Mouse (Mus musculus) mature B cell (primary cell): ENCODE measurements around the gene Astn2.

Experiments
- in situ Hi-C: fragments of 300-500 bp; cut with MboI; formaldehyde crosslinking; loops from 2 replicates; pipeline ENCODE4 v1.14.3; 2019

Gene Astn2

DNA sequence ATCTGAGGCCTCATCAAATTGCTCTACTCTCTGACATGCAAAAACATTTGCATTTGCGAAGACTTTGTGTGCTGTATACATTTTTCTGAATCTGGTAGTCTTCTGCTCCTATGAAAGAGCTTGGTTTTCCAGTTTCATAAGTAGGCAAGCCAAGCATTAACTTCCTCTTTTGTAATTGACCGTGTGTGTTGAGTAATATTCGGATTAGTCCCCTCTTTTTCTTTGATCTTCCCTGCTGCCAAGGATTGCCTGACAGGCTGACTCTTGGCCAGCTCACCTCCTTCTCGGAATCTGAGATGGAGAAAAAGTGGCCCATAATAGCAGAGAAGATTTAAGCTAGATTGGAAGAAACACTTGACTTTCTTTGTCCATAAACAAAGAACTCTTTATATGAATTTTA, 838.9 kb downstream of the Astn2 start:
- in situ Hi-C loops, result no loop called here

DNA sequence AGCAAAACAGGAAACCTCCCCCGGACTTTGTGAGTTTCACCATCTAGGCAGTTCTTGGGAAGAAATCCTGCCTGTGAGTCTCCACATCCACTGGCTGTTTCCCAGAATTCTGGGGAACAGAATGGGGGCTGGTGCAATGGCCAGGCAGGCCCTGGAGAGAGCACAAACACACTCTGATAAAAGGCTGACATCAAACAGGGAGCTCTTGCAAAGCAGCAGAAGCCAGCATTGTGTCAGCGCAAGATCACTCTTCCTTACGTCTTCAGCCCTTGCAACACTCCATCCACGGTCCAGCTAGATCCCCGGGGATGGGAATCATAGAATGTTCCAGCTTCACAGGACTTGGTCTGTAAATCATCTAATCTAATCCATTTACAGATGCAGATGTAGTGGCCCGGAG, 855.9 kb downstream of the Astn2 start:
- in situ Hi-C loops, result no loop called here

DNA sequence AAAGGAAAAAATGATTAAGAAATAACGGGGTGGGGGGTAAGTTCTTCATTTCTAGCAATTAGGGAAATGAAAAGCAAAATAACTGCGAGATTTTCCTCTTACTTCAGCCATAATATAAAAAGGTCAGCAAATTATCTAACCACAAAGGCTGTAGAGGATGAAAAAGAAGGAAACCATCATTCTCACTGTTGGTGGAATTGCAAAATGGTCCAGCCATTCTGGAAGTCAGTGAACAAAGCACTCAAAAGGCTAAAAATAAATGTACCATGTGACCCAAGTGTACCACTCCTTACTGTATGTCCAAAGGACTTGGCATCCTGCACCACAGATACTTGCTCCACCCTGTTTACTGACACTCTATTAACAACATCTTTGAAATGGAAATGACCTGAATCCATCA, 858.8 kb downstream of the Astn2 start:
- in situ Hi-C loops, result no loop called here

GRCm38 (mm10) chr4:65532071-65532736, 872.2 kb downstream of the Astn2 start:
- in situ Hi-C loops, result no loop called here

DNA sequence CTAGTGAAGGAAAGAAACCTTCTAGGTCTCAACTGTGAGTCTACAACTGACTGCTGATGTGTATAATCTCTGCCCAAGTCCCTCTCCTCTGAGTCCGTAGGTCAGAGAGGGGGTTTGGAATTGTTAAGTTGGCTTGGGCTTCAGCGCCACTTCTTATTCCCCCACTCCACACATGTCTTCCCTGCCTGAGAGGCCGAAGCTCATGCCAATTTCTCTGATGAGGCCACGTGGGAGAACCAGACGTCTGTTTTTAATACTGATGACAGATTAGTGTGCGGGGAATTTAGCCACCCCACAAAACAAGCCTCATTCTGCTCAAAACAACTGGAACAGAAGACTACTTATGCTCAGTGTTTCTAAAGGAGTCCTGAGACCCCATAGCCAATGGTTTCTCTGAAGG, 872.8 kb downstream of the Astn2 start:
- in situ Hi-C loops, result no loop called here

GRCm38 (mm10) chr4:65530901-65531300, 873.5 kb downstream of the Astn2 start:
- in situ Hi-C loops, result no loop called here

GRCm38 (mm10) chr4:65508101-65508500, 896.3 kb downstream of the Astn2 start:
- in situ Hi-C loops, result no loop called here

- in situ Hi-C loops, result no loop called here
Measured at GRCm38 (mm10) chr4:65506870-65507269, 897.5 kb downstream of the Astn2 start.

DNA sequence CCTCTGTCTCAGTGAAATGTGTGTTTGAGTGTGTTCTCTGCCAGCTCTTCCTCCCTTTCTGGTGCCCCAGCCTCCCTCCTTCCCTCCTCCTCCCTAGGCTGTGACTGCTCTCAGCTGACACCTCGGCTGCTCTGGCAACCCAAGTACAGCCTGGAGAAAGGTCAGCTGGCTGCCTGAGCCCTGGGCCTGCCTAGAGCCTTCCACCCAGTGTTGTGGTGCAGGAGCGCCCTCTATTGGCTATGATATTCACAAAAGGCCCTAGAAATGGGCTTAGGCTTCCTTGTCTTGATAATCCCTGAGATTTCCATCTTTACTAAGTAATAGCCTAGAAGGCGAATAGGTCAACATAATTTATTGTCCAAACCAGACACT, 908.0 kb downstream of the Astn2 start:
- in situ Hi-C loops, result no loop called here

DNA sequence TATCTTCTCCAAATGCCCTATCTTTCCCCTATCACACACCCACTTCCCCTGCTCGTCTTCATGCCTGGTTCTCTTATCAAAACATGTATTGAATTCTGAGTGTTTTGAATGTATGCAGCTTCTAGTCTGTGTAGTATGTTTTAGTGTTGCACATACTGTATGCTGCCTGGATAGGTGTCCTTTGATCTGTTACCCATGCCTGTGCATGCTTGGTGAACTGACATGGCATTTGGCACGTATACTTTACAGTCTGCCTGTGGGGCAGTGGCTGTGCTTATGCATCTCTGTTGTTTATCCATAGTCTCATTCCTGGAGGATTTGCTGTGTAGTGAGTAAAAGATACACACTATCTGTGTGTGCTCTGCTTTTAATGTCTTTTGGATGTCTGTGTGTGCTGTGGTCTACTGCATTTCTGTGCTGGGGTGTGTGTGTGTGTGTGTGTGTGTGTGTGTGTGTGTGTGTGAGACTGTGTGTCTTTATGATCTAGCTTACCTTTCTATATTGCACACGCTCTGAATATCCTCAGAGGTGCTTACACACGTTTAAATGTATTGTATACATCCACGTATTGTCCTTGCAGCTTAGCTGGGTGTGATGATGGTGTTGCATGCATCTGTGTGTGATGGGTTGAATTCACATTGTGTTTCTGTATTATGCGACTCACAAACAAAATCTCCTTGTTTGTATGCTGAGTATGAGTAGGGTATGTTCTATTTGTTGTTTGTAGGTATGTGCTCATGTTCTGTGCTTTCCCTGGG, 908.5 kb downstream of the Astn2 start:
- in situ Hi-C loops, result no loop called here

- in situ Hi-C loops, result no loop called here
Measured at GRCm38 (mm10) chr4:65491541-65491940, 912.9 kb downstream of the Astn2 start.

DNA sequence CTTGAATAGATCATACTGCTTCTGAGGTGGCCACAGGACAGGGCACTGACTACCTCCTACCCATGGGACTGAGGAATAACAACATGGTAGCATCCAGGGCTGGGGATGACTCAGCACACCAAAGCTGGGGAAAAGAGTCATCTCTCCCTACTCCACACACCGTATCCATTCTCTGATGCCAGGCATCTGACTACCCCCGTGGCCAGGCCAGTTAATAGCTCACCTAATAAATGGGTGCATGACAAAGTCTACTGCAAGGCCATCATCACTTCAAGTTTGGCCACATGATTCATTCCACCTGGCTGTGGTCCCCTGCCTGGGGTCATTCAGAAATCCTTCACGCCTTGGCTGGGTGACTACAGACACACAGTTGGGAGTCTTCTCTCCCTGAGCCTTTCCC, 914.7 kb downstream of the Astn2 start:
- in situ Hi-C loops, result no loop called here

DNA sequence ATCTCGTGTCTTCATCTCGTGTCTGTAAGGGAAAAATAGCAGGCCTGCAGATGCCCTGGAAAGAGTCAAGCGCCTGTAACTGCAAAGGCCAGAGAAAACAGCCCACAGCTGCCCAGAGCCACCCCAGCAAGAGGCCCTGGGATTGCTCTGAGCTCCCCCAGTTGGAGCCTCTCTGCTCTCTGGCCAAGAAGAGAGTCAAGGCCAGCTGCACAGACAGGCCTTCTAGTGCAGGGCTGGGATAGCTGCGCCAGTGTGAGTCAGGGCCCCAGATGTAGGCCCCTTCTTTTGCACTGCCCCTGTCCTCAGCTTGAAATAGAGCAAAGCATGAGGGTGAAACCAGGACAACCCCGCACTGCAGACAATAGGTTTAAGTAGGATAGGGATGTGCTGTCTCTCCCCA, 922.8 kb downstream of the Astn2 start:
- in situ Hi-C loops, result no loop called here

DNA sequence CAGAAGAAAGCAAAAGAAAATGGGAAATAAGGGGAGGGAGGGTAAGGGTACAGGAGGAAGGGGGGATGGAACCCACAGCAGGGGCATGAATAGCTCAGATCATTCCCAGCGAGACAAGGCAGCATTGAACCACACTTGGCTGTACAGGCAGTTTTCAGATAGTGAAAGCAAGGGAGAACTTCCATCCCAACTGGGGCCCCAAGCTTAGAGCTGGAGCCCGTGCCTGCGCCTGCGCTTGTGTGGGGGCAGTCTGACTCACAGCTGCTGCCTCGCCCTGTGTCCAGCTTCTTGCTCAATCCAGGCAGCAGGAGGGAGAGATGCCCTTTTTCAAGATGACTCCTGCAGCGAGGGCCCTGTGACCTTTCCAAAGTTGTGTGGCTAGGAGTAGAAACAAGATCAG, 927.3 kb downstream of the Astn2 start:
- in situ Hi-C loops, result no loop called here

- in situ Hi-C loops, result no loop called here
Measured at GRCm38 (mm10) chr4:65475925-65476560, 928.4 kb downstream of the Astn2 start.

DNA sequence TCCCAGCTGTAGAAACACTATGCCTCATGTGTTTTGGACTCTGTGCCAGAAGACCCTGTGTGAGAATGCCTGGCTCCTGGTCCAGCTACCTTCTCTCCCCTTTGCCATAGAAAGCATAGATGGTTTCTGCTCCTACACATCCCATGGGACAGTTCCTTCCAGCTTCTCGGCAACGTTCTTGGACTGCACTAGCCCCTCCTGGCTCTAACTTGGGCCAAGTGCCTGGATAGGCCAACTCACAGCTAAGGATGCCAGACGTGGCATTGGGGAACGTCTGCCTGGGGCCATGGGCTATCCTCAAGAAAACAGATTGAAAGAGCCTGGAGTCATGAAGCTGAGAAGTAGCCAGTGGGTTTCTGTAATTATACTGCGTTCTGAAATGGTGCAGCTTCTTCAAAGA, 931.3 kb downstream of the Astn2 start:
- in situ Hi-C loops, result no loop called here

DNA sequence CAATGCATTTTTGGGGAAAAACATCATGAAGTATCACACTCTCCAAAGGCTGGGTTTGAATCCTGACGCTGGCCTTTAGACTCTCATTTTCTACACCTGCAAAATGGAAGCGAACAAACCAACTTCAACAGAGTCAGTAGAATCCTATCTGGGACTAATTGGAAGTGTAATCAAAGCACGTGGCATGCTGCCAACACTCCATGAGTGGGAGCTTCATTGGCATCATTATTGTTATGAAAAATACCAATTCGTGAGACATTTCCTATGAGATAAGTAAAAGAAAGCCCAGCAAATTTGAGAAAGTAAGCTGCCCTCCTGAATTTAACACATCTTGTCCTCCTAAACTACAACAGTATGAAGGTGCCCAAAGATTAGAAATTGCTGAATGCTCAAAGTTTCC, 955.2 kb downstream of the Astn2 start:
- in situ Hi-C loops, result no loop called here

- in situ Hi-C loops, result no loop called here
Measured at GRCm38 (mm10) chr4:65441746-65442145, 962.7 kb downstream of the Astn2 start.

- in situ Hi-C loops, result no loop called here
Measured at GRCm38 (mm10) chr4:65430804-65431203, 973.6 kb downstream of the Astn2 start.

- in situ Hi-C loops, result no loop called here
Measured at GRCm38 (mm10) chr4:65427480-65427879, 976.9 kb downstream of the Astn2 start.

GRCm38 (mm10) chr4:65426437-65426836, 978.0 kb downstream of the Astn2 start:
- in situ Hi-C loops, result no loop called here

GRCm38 (mm10) chr4:65423068-65423625, 981.3 kb downstream of the Astn2 start:
- in situ Hi-C loops, result no loop called here

DNA sequence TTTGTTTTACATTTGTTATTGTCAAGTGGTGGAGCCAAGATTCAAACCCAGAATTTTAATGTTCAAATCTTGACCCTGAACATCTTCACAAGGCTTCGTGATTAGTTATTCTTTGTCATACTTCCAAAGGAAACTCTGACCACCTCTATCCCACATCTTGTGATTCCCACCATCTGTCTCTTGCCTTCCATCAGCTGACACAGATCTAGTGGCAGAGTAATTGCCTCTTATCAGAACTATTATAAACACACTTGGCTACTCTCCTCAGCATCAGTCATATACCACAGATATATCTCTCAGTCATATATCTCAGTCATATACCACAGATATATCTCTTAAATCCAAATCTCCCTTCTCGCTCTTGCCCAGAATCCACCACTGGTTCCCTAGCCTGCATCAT, 983.1 kb downstream of the Astn2 start:
- in situ Hi-C loops, result no loop called here
